Mouse (Mus musculus): ENCODE results near the gene Ski. TPM values are rescaled to one million over a fixed set of nuclear protein-coding genes. Genes with fewer than 3 reads are reported as not detected.

Gene Ski
- polyA plus RNA-seq, 1 experiment from 2014 or later: 15.1 TPM

- Histone ChIP-seq H3K4me3 (replicated peaks; ENCODE audit: low read length) (no peak overlapping the region), H3K27ac (0 out of 2 replicates have a peak overlapping the region, but pooled peaks have one; percentile 14), H3K27me3 (ENCODE audit: control insufficient read depth, insufficient read depth, low read length) (no peaks in the 10 kb centered on the region), H3K4me1 (replicated peaks; ENCODE audit: control insufficient read depth, insufficient read depth, low read length) (peaks cover 25% of the 10 kb centered on the region), H3K36me3 (replicated peaks; ENCODE audit: control insufficient read depth, insufficient read depth) (no peaks in the 10 kb centered on the region), H3K9ac (peak overlapping the region; percentile 28; the same call in 1 of the 2 replicates), H3K4me2 (replicated peaks) (no peak overlapping the region), H3K9me3 (ENCODE audit: control insufficient read depth, low read length) (no peaks in the 10 kb centered on the region)
- no peak for ATAC-seq (ENCODE audit: low FRiP score)
- WGBS: 31% methylated on average over 20 of the region's 20 CpGs
- no peak for DNase-seq (ENCODE audit: low spot score)
Observed at GRCm38 (mm10) chr4:155133658-155134417, 88.6 kb downstream of the Ski start.

DNA sequence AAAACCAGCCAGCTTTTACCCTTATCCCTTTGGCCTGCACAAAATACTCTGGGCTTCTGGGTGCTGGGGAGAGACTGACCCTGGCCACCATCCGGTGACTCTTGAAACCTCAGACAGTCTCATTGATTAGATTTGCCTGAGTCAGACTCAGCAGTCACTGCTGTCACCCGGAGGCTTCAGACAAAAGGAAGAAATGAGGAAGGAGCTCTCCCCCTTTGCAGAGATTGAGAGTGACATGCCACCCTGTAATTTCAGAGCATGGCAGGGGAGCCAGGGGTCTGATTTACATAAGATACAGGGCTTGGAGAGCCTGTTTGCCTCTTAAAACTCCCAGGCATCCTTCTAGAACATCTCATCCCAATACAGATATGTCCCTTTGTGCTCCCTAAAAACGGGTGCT is 89.2 kb downstream of the Ski start:
- Histone ChIP-seq H3K27me3 (ENCODE audit: control insufficient read depth, insufficient read depth, low read length) (no peaks in the 10 kb centered on the region), H3K4me2 (replicated peaks) (no peak overlapping the region), H3K4me3 (replicated peaks; ENCODE audit: low read length) (no peak overlapping the region), H3K27ac (no peak overlapping the region), H3K9me3 (ENCODE audit: control insufficient read depth, low read length) (no peaks in the 10 kb centered on the region), H3K4me1 (replicated peaks; ENCODE audit: control insufficient read depth, insufficient read depth, low read length) (peaks cover 25% of the 10 kb centered on the region), H3K9ac (no peak overlapping the region), H3K36me3 (replicated peaks; ENCODE audit: control insufficient read depth, insufficient read depth) (no peaks in the 10 kb centered on the region)
- WGBS: 38% methylated on average over 3 of the region's 3 CpGs
- ATAC-seq (ENCODE audit: low FRiP score) (no peak), DNase-seq (ENCODE audit: low spot score) (no peak)

GRCm38 (mm10) chr4:155130616-155131015 is 91.8 kb downstream of the Ski start:
- Histone ChIP-seq H3K27ac (0 out of 2 replicates have a peak overlapping the region, but pooled peaks have one; percentile 18), H3K9me3 (ENCODE audit: control insufficient read depth, low read length) (no peaks in the 10 kb centered on the region), H3K36me3 (replicated peaks; ENCODE audit: control insufficient read depth, insufficient read depth) (no peaks in the 10 kb centered on the region), H3K4me1 (replicated peaks; ENCODE audit: control insufficient read depth, insufficient read depth, low read length) (peaks cover 34% of the 10 kb centered on the region), H3K4me2 (replicated peaks) (no peak overlapping the region), H3K27me3 (ENCODE audit: control insufficient read depth, insufficient read depth, low read length) (no peaks in the 10 kb centered on the region), H3K4me3 (replicated peaks; ENCODE audit: low read length) (no peak overlapping the region), H3K9ac (no peak overlapping the region)
- WGBS: 73% methylated on average over 7 of the region's 7 CpGs
- ATAC-seq (ENCODE audit: low FRiP score): no peak
- no peak for DNase-seq (ENCODE audit: low spot score)

GRCm38 (mm10) chr4:155129996-155130395 is 92.4 kb downstream of the Ski start:
- Histone ChIP-seq H3K9ac (no peak overlapping the region), H3K36me3 (replicated peaks; ENCODE audit: control insufficient read depth, insufficient read depth) (no peaks in the 10 kb centered on the region), H3K4me2 (replicated peaks) (no peak overlapping the region), H3K9me3 (ENCODE audit: control insufficient read depth, low read length) (no peaks in the 10 kb centered on the region), H3K27ac (0 out of 2 replicates have a peak overlapping the region, but pooled peaks have one; percentile 18), H3K4me1 (replicated peaks; ENCODE audit: control insufficient read depth, insufficient read depth, low read length) (peaks cover 34% of the 10 kb centered on the region), H3K4me3 (replicated peaks; ENCODE audit: low read length) (no peak overlapping the region), H3K27me3 (ENCODE audit: control insufficient read depth, insufficient read depth, low read length) (no peaks in the 10 kb centered on the region)
- ATAC-seq (ENCODE audit: low FRiP score): peak; percentile 48; the same call in 1 of the 2 replicates
- DNase-seq (ENCODE audit: low spot score): peak; percentile 70
- WGBS: 68% methylated on average over 14 of the region's 14 CpGs

DNA sequence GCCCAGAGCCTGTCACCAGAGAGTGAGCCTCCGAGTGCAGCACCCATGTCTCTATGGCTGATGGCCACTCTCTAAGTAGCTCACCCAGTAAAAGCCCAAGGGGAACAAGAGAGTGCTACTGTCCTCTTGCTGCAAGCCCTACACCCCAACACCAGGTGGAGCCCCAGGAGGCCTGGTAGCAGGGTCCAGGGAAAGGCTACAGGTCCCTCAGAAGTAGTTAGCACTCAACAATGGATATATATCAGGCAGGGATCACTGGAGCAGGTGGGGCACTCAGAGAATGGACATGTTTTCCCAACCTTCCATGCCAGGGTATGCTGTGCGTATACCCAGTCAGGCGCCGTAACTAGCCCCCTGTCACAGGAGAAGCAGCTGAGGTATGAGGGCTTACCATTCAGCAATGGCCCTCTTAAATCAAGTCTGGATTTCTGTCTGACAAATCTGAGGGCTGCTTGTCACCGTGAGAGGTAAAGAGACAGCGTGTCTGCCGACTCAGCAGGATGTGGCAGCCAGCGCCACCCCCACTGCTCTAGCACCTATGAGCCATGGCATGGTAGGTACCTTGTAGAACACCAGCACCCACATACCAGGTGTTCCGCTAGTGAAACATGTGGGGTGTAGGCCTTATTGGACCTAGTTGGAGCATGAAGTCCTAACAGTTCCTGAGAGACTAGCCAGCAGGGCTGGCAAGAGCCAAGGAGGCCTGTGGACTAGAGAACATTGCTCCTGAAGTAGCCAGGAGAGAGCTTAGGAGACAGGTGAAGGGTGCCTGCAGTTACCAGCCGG is 93.1 kb downstream of the Ski start:
- 0 out of 2 replicates have a peak overlapping the region, but pooled peaks have one; percentile 35 for H3K27ac ChIP-seq
- H3K9ac ChIP-seq: no peak overlapping the region
- 92% methylated on average over 10 of the region's 10 CpGs for WGBS
- no peaks in the 10 kb centered on the region for H3K36me3 ChIP-seq (replicated peaks; ENCODE audit: control insufficient read depth, insufficient read depth)
- no peak for DNase-seq (ENCODE audit: low spot score)
- ATAC-seq (ENCODE audit: low FRiP score): no peak
- H3K9me3 ChIP-seq (ENCODE audit: control insufficient read depth, low read length): no peaks in the 10 kb centered on the region
- no peak overlapping the region for H3K4me3 ChIP-seq (replicated peaks; ENCODE audit: low read length)
- H3K4me1 ChIP-seq (replicated peaks; ENCODE audit: control insufficient read depth, insufficient read depth, low read length): peaks cover 34% of the 10 kb centered on the region
- no peak overlapping the region for H3K4me2 ChIP-seq (replicated peaks)
- no peaks in the 10 kb centered on the region for H3K27me3 ChIP-seq (ENCODE audit: control insufficient read depth, insufficient read depth, low read length)

GRCm38 (mm10) chr4:155128411-155128810 is 94.0 kb downstream of the Ski start:
- Histone ChIP-seq H3K9me3 (ENCODE audit: control insufficient read depth, low read length) (no peaks in the 10 kb centered on the region), H3K36me3 (replicated peaks; ENCODE audit: control insufficient read depth, insufficient read depth) (no peaks in the 10 kb centered on the region), H3K4me2 (replicated peaks) (no peak overlapping the region), H3K9ac (no peak overlapping the region), H3K27me3 (ENCODE audit: control insufficient read depth, insufficient read depth, low read length) (no peaks in the 10 kb centered on the region), H3K4me1 (replicated peaks; ENCODE audit: control insufficient read depth, insufficient read depth, low read length) (peaks cover 24% of the 10 kb centered on the region; the same call in 1 of the 2 replicates), H3K4me3 (replicated peaks; ENCODE audit: low read length) (no peak overlapping the region), H3K27ac (no peak overlapping the region)
- no peak for DNase-seq (ENCODE audit: low spot score)
- 91% methylated on average over 15 of the region's 15 CpGs for WGBS
- no peak for ATAC-seq (ENCODE audit: low FRiP score)

GRCm38 (mm10) chr4:155126602-155127372 is 95.6 kb downstream of the Ski start:
- H3K9me3 ChIP-seq (ENCODE audit: control insufficient read depth, low read length): no peaks in the 10 kb centered on the region
- ATAC-seq (ENCODE audit: low FRiP score): no peak
- H3K4me2 ChIP-seq (replicated peaks): no peak overlapping the region
- no peak overlapping the region for H3K4me3 ChIP-seq (replicated peaks; ENCODE audit: low read length)
- H3K4me1 ChIP-seq (replicated peaks; ENCODE audit: control insufficient read depth, insufficient read depth, low read length): peaks cover 28% of the 10 kb centered on the region; the same call in 1 of the 2 replicates
- H3K9ac ChIP-seq: no peak overlapping the region
- no peak overlapping the region for H3K27ac ChIP-seq
- WGBS: 54% methylated on average over 7 of the region's 7 CpGs
- no peak for DNase-seq (ENCODE audit: low spot score)
- H3K27me3 ChIP-seq (ENCODE audit: control insufficient read depth, insufficient read depth, low read length): no peaks in the 10 kb centered on the region
- H3K36me3 ChIP-seq (replicated peaks; ENCODE audit: control insufficient read depth, insufficient read depth): no peaks in the 10 kb centered on the region

- H3K9ac ChIP-seq: no peak overlapping the region
- no peak for ATAC-seq (ENCODE audit: low FRiP score)
- no peaks in the 10 kb centered on the region for H3K36me3 ChIP-seq (replicated peaks; ENCODE audit: control insufficient read depth, insufficient read depth)
- H3K9me3 ChIP-seq (ENCODE audit: control insufficient read depth, low read length): no peaks in the 10 kb centered on the region
- no peak overlapping the region for H3K27ac ChIP-seq
- no peaks in the 10 kb centered on the region for H3K27me3 ChIP-seq (ENCODE audit: control insufficient read depth, insufficient read depth, low read length)
- no peak overlapping the region for H3K4me3 ChIP-seq (replicated peaks; ENCODE audit: low read length)
- DNase-seq (ENCODE audit: low spot score): no peak
- peaks cover 28% of the 10 kb centered on the region; the same call in 1 of the 2 replicates for H3K4me1 ChIP-seq (replicated peaks; ENCODE audit: control insufficient read depth, insufficient read depth, low read length)
- 92% methylated on average over 5 of the region's 5 CpGs for WGBS
- H3K4me2 ChIP-seq (replicated peaks): no peak overlapping the region
Observed at GRCm38 (mm10) chr4:155126194-155126593, 96.2 kb downstream of the Ski start.

GRCm38 (mm10) chr4:155125310-155125709 is 97.1 kb downstream of the Ski start:
- Histone ChIP-seq H3K36me3 (replicated peaks; ENCODE audit: control insufficient read depth, insufficient read depth) (no peaks in the 10 kb centered on the region), H3K4me3 (replicated peaks; ENCODE audit: low read length) (no peak overlapping the region), H3K27me3 (ENCODE audit: control insufficient read depth, insufficient read depth, low read length) (no peaks in the 10 kb centered on the region), H3K9ac (no peak overlapping the region), H3K4me1 (replicated peaks; ENCODE audit: control insufficient read depth, insufficient read depth, low read length) (peaks cover 28% of the 10 kb centered on the region; the same call in 1 of the 2 replicates), H3K4me2 (replicated peaks) (no peak overlapping the region), H3K9me3 (ENCODE audit: control insufficient read depth, low read length) (no peaks in the 10 kb centered on the region), H3K27ac (no peak overlapping the region)
- ATAC-seq (ENCODE audit: low FRiP score): no peak
- DNase-seq (ENCODE audit: low spot score): no peak
- 73% methylated on average over 7 of the region's 7 CpGs for WGBS

Measured in hindbrain, embryonic 14.5 days (tissue).